Mouse (Mus musculus): ENCODE measurements at regions not wholly inside any gene's neighbourhood (a gene's known extent, or its start where the extent isn't known, plus 50 kb on each side); places are given as distances from the start of the nearest gene placed in this dataset.

- no peaks in the 10 kb centered on the region for H3K9me3 ChIP-seq
- ATAC-seq (ENCODE audit: insufficient number of reproducible peaks, insufficient read depth, low FRiP score, low TSS enrichment, low read depth) = peak; percentile 64
- H3K27ac ChIP-seq = peak overlapping the region; percentile 57; the same call in 1 of the 2 replicates
- no peaks in the 10 kb centered on the region for H3K36me3 ChIP-seq
- peaks cover 39% of the 10 kb centered on the region for H3K4me1 ChIP-seq (replicated peaks)
- 1% methylated on average over 16 of the region's 17 CpGs for WGBS
- H3K9ac ChIP-seq (replicated peaks) = peak overlapping the region; percentile 55
- H3K4me2 ChIP-seq = peak overlapping the region; percentile 70
- no peaks in the 10 kb centered on the region for H3K27me3 ChIP-seq
- peak overlapping the region; percentile 37 for H3K4me3 ChIP-seq (replicated peaks)
Observed at GRCm38 (mm10) chr8:8994596-8995189, 304.4 kb upstream of the Arglu1 start.

- no peaks in the 10 kb centered on the region for H3K9me3 ChIP-seq
- H3K4me1 ChIP-seq (replicated peaks) = peaks cover 39% of the 10 kb centered on the region
- 17% methylated on average over 7 of the region's 7 CpGs for WGBS
- peak; percentile 45 for ATAC-seq (ENCODE audit: insufficient number of reproducible peaks, insufficient read depth, low FRiP score, low TSS enrichment, low read depth)
- no peak overlapping the region for H3K27ac ChIP-seq
- peak overlapping the region; percentile 70 for H3K4me2 ChIP-seq
- H3K4me3 ChIP-seq (replicated peaks) = no peak overlapping the region
- H3K27me3 ChIP-seq = no peaks in the 10 kb centered on the region
- H3K9ac ChIP-seq (replicated peaks) = no peak overlapping the region
- H3K36me3 ChIP-seq = no peaks in the 10 kb centered on the region
Observed at GRCm38 (mm10) chr8:8994008-8994407, 303.7 kb upstream of the Arglu1 start.

GRCm38 (mm10) chr8:8992461-8993032 lies 302.2 kb upstream of the Arglu1 start:
- H3K4me1 ChIP-seq (replicated peaks) = peaks cover 39% of the 10 kb centered on the region
- H3K27me3 ChIP-seq = no peaks in the 10 kb centered on the region
- H3K4me3 ChIP-seq (replicated peaks) = no peak overlapping the region
- no peak for ATAC-seq (ENCODE audit: insufficient number of reproducible peaks, insufficient read depth, low FRiP score, low TSS enrichment, low read depth)
- H3K9me3 ChIP-seq = no peaks in the 10 kb centered on the region; the same call in 1 of the 2 replicates
- WGBS = 6% methylated on average over 11 of the region's 11 CpGs
- no peak overlapping the region for H3K9ac ChIP-seq (replicated peaks)
- peak overlapping the region; percentile 44 for H3K4me2 ChIP-seq
- peak overlapping the region; percentile 59 for H3K27ac ChIP-seq
- no peaks in the 10 kb centered on the region for H3K36me3 ChIP-seq

GRCm38 (mm10) chr8:8991026-8991425 lies 300.7 kb upstream of the Arglu1 start:
- ATAC-seq (ENCODE audit: insufficient number of reproducible peaks, insufficient read depth, low FRiP score, low TSS enrichment, low read depth) = no peak
- Histone ChIP-seq H3K4me2 (no peak overlapping the region), H3K4me1 (replicated peaks) (peaks cover 42% of the 10 kb centered on the region), H3K27me3 (no peaks in the 10 kb centered on the region), H3K4me3 (replicated peaks) (no peak overlapping the region), H3K27ac (no peak overlapping the region), H3K9me3 (no peaks in the 10 kb centered on the region; the same call in 1 of the 2 replicates), H3K9ac (replicated peaks) (no peak overlapping the region), H3K36me3 (no peaks in the 10 kb centered on the region)
- 48% methylated on average over 8 of the region's 8 CpGs for WGBS

GRCm38 (mm10) chr8:8986068-8986467 lies 295.7 kb upstream of the Arglu1 start:
- peaks cover 25% of the 10 kb centered on the region for H3K4me1 ChIP-seq (replicated peaks)
- no peaks in the 10 kb centered on the region; the same call in 1 of the 2 replicates for H3K27me3 ChIP-seq
- WGBS = 56% methylated on average over 9 of the region's 9 CpGs
- H3K4me3 ChIP-seq (replicated peaks) = no peak overlapping the region
- H3K9me3 ChIP-seq = no peaks in the 10 kb centered on the region; the same call in 1 of the 2 replicates
- no peaks in the 10 kb centered on the region for H3K36me3 ChIP-seq
- H3K27ac ChIP-seq = no peak overlapping the region
- ATAC-seq (ENCODE audit: insufficient number of reproducible peaks, insufficient read depth, low FRiP score, low TSS enrichment, low read depth) = no peak
- no peak overlapping the region for H3K4me2 ChIP-seq
- H3K9ac ChIP-seq (replicated peaks) = no peak overlapping the region

- Histone ChIP-seq H3K36me3 (no peaks in the 10 kb centered on the region), H3K27me3 (no peaks in the 10 kb centered on the region; the same call in 1 of the 2 replicates), H3K4me1 (replicated peaks) (peaks cover 19% of the 10 kb centered on the region), H3K9me3 (no peaks in the 10 kb centered on the region; the same call in 1 of the 2 replicates), H3K4me3 (replicated peaks) (no peak overlapping the region), H3K9ac (replicated peaks) (no peak overlapping the region), H3K4me2 (no peak overlapping the region), H3K27ac (no peak overlapping the region)
- 88% methylated on average over 13 of the region's 13 CpGs for WGBS
- ATAC-seq (ENCODE audit: insufficient number of reproducible peaks, insufficient read depth, low FRiP score, low TSS enrichment, low read depth) = no peak
Observed at GRCm38 (mm10) chr8:8985395-8985794, 295.1 kb upstream of the Arglu1 start.

GRCm38 (mm10) chr8:8984829-8985251 lies 294.5 kb upstream of the Arglu1 start:
- no peaks in the 10 kb centered on the region for H3K36me3 ChIP-seq
- H3K9me3 ChIP-seq = no peaks in the 10 kb centered on the region; the same call in 1 of the 2 replicates
- no peaks in the 10 kb centered on the region; the same call in 1 of the 2 replicates for H3K27me3 ChIP-seq
- H3K27ac ChIP-seq = no peak overlapping the region
- H3K4me1 ChIP-seq (replicated peaks) = peaks cover 19% of the 10 kb centered on the region
- ATAC-seq (ENCODE audit: insufficient number of reproducible peaks, insufficient read depth, low FRiP score, low TSS enrichment, low read depth) = no peak
- no peak overlapping the region for H3K4me3 ChIP-seq (replicated peaks)
- H3K9ac ChIP-seq (replicated peaks) = no peak overlapping the region
- peak overlapping the region; percentile 36 for H3K4me2 ChIP-seq
- WGBS = 34% methylated on average over 11 of the region's 11 CpGs

- Histone ChIP-seq H3K4me1 (replicated peaks) (peaks cover 19% of the 10 kb centered on the region), H3K27ac (no peak overlapping the region), H3K36me3 (no peaks in the 10 kb centered on the region), H3K27me3 (no peaks in the 10 kb centered on the region; the same call in 1 of the 2 replicates), H3K4me2 (peak overlapping the region; percentile 36; the same call in 1 of the 2 replicates), H3K9ac (replicated peaks) (no peak overlapping the region), H3K9me3 (no peaks in the 10 kb centered on the region; the same call in 1 of the 2 replicates), H3K4me3 (replicated peaks) (no peak overlapping the region)
- 20% methylated on average over 13 of the region's 13 CpGs for WGBS
- no peak for ATAC-seq (ENCODE audit: insufficient number of reproducible peaks, insufficient read depth, low FRiP score, low TSS enrichment, low read depth)
Observed at GRCm38 (mm10) chr8:8984159-8984828, 294.0 kb upstream of the Arglu1 start.

GRCm38 (mm10) chr8:8983133-8983661 lies 292.9 kb upstream of the Arglu1 start:
- no peaks in the 10 kb centered on the region for H3K36me3 ChIP-seq
- no peaks in the 10 kb centered on the region; the same call in 1 of the 2 replicates for H3K9me3 ChIP-seq
- H3K27ac ChIP-seq = no peak overlapping the region
- 56% methylated on average over 5 of the region's 5 CpGs for WGBS
- H3K9ac ChIP-seq (replicated peaks) = no peak overlapping the region
- H3K4me1 ChIP-seq (replicated peaks) = peaks cover 19% of the 10 kb centered on the region
- no peak overlapping the region for H3K4me3 ChIP-seq (replicated peaks)
- no peak for ATAC-seq (ENCODE audit: insufficient number of reproducible peaks, insufficient read depth, low FRiP score, low TSS enrichment, low read depth)
- no peaks in the 10 kb centered on the region; the same call in 1 of the 2 replicates for H3K27me3 ChIP-seq
- H3K4me2 ChIP-seq = no peak overlapping the region

GRCm38 (mm10) chr8:8978969-8979368 lies 288.6 kb upstream of the Arglu1 start:
- H3K9me3 ChIP-seq = no peaks in the 10 kb centered on the region
- WGBS = 63% methylated on average over 1 of the region's 1 CpGs

GRCm38 (mm10) chr8:8973769-8974168 lies 283.4 kb upstream of the Arglu1 start:
- no peak for ATAC-seq (ENCODE audit: insufficient number of reproducible peaks, insufficient read depth, low FRiP score, low TSS enrichment, low read depth)
- Histone ChIP-seq H3K36me3 (no peaks in the 10 kb centered on the region), H3K9me3 (no peaks in the 10 kb centered on the region), H3K4me1 (replicated peaks) (no peaks in the 10 kb centered on the region), H3K4me3 (replicated peaks) (no peak overlapping the region), H3K27ac (no peak overlapping the region), H3K9ac (replicated peaks) (no peak overlapping the region), H3K27me3 (no peaks in the 10 kb centered on the region), H3K4me2 (no peak overlapping the region)
- 73% methylated on average over 6 of the region's 6 CpGs for WGBS

More at GRCm38 (mm10) chr8:8978969-8979368, 288.6 kb upstream of the Arglu1 start:
- H3K27me3 ChIP-seq = no peaks in the 10 kb centered on the region
- no peaks in the 10 kb centered on the region for H3K36me3 ChIP-seq
- H3K9ac ChIP-seq (replicated peaks) = no peak overlapping the region
- H3K4me1 ChIP-seq (replicated peaks) = 0 out of 2 replicates have a peak, but pooled peaks cover 5% of the 10 kb centered on the region
- no peak overlapping the region for H3K4me3 ChIP-seq (replicated peaks)
- ATAC-seq (ENCODE audit: insufficient number of reproducible peaks, insufficient read depth, low FRiP score, low TSS enrichment, low read depth) = no peak
- H3K4me2 ChIP-seq = no peak overlapping the region
- no peak overlapping the region for H3K27ac ChIP-seq
